Mouse (Mus musculus) olfactory bulb, adult 2 months (tissue): ENCODE data around the gene Nlgn2.

Experiments
- CTCF ChIP-seq: fragments of 200-500 bp; IDR thresholded peaks from 2 replicates; pipeline ENCODE4 v1.5.1; 2012; ENCODE audit warnings: low read depth, mild to moderate bottlenecking, low read length, moderate library complexity; ENCODE audit not compliant: insufficient read depth
- POLR2A ChIP-seq: fragments of 200-500 bp; IDR thresholded peaks from 2 replicates; pipeline ENCODE4 v1.6.1; 2012; ENCODE audit warnings: mild to moderate bottlenecking, low read depth, low read length, moderate library complexity; ENCODE audit not compliant: insufficient read depth

DNA sequence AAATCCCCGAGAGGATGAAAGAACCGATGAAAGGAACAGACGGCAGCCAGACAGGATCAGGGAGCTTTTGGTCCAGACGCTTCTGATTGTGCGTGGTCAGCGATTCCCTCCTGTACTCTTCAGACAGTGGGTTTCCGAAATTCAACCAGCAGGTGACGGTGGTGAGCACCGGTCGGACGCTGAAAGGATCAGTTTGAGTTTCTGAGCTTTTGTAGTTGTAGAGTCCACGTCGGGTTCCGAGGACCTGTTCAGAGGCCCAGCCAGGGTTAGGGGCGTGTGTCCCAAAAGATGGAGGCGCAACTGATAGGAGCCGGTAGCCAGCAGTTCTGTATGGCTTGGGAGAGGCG lies 42.9 kb upstream of the Nlgn2 start:
- TF ChIP-seq CTCF (no peak; the same call in 1 of the 2 replicates), POLR2A (no peak)
